Mouse (Mus musculus): ENCODE results near the gene Erc2.
A peak's percentile ranks its signal among the peaks of the same experiment; 100 is the strongest.

Erc2 gene

GRCm38 (mm10) chr14:28051646-28052045 lies 429.4 kb downstream of the Erc2 start:
- DNase-seq (ENCODE audit: extremely low read depth, insufficient read length, low spot score), result no peak

GRCm38 (mm10) chr14:28057159-28057884 lies 435.1 kb downstream of the Erc2 start:
- DNase-seq (ENCODE audit: extremely low read depth, insufficient read length, low spot score), result no peak

- DNase-seq (ENCODE audit: extremely low read depth, insufficient read length, low spot score), result no peak
Measured at GRCm38 (mm10) chr14:28057885-28058860, 435.9 kb downstream of the Erc2 start.

GRCm38 (mm10) chr14:28060891-28061290 lies 438.7 kb downstream of the Erc2 start:
- no peak for DNase-seq (ENCODE audit: extremely low read depth, insufficient read length, low spot score)

GRCm38 (mm10) chr14:28061649-28062375 lies 439.6 kb downstream of the Erc2 start:
- DNase-seq (ENCODE audit: extremely low read depth, insufficient read length, low spot score), result no peak

- DNase-seq (ENCODE audit: extremely low read depth, insufficient read length, low spot score), result no peak
Measured at GRCm38 (mm10) chr14:28068021-28068420, 445.8 kb downstream of the Erc2 start.

GRCm38 (mm10) chr14:28069826-28070225 lies 447.6 kb downstream of the Erc2 start:
- no peak for DNase-seq (ENCODE audit: extremely low read depth, insufficient read length, low spot score)

GRCm38 (mm10) chr14:28072561-28072960 lies 450.3 kb downstream of the Erc2 start:
- no peak for DNase-seq (ENCODE audit: extremely low read depth, insufficient read length, low spot score)

GRCm38 (mm10) chr14:28089636-28090443 lies 467.6 kb downstream of the Erc2 start:
- peak; percentile 3 for DNase-seq (ENCODE audit: extremely low read depth, insufficient read length, low spot score)

GRCm38 (mm10) chr14:28091367-28091766 lies 469.1 kb downstream of the Erc2 start:
- DNase-seq (ENCODE audit: extremely low read depth, insufficient read length, low spot score), result no peak

GRCm38 (mm10) chr14:28093214-28093613 lies 471.0 kb downstream of the Erc2 start:
- no peak for DNase-seq (ENCODE audit: extremely low read depth, insufficient read length, low spot score)

- DNase-seq (ENCODE audit: extremely low read depth, insufficient read length, low spot score), result no peak
Measured at GRCm38 (mm10) chr14:28093913-28094312, 471.7 kb downstream of the Erc2 start.

GRCm38 (mm10) chr14:28099084-28099483 lies 476.9 kb downstream of the Erc2 start:
- DNase-seq (ENCODE audit: extremely low read depth, insufficient read length, low spot score), result no peak

GRCm38 (mm10) chr14:28113121-28113520 lies 490.9 kb downstream of the Erc2 start:
- no peak for DNase-seq (ENCODE audit: extremely low read depth, insufficient read length, low spot score)

GRCm38 (mm10) chr14:28120851-28121250 lies 498.6 kb downstream of the Erc2 start:
- DNase-seq (ENCODE audit: extremely low read depth, insufficient read length, low spot score), result no peak

- no peak for DNase-seq (ENCODE audit: extremely low read depth, insufficient read length, low spot score)
Measured at GRCm38 (mm10) chr14:28126842-28127241, 504.6 kb downstream of the Erc2 start.

- DNase-seq (ENCODE audit: extremely low read depth, insufficient read length, low spot score), result no peak
Measured at GRCm38 (mm10) chr14:28128999-28129398, 506.8 kb downstream of the Erc2 start.

- no peak for DNase-seq (ENCODE audit: extremely low read depth, insufficient read length, low spot score)
Measured at GRCm38 (mm10) chr14:28143998-28144397, 521.8 kb downstream of the Erc2 start.

- DNase-seq (ENCODE audit: extremely low read depth, insufficient read length, low spot score), result no peak
Measured at GRCm38 (mm10) chr14:28147201-28147600, 525.0 kb downstream of the Erc2 start.

GRCm38 (mm10) chr14:28150942-28151341 lies 528.7 kb downstream of the Erc2 start:
- no peak for DNase-seq (ENCODE audit: extremely low read depth, insufficient read length, low spot score)
